Mouse (Mus musculus) c-Kit-negative CD71-positive TER-119-positive erythroid progenitor cells, embryonic 14.5 days (primary cell): Measurements from ENCODE around the gene Dph1.

Experiments
- DNase-seq: peaks from one replicate; pipeline ENCODE4 v3.0.0-alpha.2; 2013; ENCODE audit warnings: low read depth, low spot score

Gene Dph1

DNA sequence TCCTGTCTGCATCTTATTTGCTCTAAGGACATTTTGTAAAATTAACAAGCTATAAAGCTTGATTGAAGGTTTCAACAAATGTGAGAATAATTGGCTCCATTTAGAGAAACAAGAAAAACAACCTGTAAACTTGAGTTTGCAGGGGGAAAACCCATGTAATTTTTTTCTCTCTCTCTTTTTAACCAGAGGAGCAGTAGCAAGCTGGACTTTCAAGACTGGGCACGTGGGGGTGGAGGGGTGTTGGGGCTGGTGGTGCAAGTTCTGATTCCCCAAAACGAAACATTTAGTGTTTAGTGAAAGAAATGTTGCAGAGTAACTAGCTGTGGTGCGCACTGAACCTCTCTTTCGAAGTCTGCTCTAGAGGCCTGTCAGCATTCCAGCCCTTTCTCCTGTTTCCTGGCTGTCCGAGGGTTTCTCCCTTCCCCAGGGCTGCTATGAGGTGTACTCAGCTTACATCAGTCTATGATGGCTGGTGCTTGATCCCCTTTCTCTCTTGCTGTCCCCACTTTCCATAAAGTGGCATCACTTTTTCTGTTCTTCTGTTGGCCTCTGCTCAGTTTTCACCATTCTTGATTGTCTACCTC is 56.5 kb downstream of the Dph1 start:
- no peak for DNase-seq

DNA sequence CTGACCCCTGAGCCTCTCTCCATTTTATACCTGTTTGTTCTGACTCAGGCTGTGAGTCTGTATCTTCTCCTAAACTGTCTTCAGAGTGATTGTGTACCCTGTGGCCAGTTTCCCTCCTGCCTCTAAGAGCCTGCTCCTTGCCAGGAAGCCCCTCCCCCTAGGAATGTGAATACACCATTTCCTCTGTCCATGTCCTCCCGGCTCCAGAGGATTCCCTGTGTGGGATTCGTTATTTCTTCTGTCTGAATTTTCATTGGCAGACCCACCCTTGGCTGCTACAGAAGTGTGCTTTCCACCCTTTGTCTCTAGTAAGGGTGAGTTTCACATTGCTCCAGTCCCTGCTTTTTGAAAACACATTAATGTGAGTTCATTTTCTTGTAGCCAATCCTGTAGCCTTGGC is 57.1 kb downstream of the Dph1 start:
- DNase-seq, result no peak

DNA sequence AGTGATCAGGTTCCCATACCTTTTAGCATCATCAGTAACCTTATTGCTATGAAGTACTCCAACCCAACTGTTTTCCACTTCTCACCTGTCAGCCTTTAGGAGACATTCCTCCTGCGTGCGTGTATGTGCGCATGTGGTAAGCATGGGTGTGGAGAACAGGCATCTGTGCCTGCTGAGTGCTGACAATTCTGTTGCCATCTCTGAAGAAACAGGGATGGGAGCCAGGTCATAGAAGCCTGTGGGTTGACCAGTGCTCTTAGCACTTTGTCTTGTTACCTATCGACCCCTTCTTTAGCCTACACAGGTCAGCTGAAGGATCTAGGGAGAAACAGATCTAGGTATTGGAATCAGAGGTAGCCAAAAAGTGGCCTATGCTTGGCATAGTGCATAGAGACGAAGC is 57.6 kb downstream of the Dph1 start:
- DNase-seq, result no peak

DNA sequence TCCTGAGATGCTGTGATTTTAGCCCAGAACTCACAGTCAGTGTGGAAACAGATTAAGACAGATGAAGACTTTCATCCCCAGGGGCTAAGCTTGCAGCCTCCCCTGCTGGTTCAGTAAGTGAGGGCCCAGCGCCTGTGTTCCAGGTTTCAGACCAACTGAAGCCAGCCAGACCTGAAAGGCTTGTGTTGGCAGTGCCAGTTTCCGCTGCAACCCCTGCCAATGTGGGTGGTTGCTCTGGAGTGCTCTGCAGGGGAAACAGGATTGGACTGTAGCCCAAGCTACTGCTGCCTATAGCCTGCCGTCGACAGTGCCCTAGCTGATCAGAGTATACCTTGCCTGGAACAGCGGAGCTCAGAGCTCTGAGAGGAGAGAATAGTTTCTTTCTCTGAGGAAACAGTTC is 58.8 kb downstream of the Dph1 start:
- DNase-seq, result no peak

DNA sequence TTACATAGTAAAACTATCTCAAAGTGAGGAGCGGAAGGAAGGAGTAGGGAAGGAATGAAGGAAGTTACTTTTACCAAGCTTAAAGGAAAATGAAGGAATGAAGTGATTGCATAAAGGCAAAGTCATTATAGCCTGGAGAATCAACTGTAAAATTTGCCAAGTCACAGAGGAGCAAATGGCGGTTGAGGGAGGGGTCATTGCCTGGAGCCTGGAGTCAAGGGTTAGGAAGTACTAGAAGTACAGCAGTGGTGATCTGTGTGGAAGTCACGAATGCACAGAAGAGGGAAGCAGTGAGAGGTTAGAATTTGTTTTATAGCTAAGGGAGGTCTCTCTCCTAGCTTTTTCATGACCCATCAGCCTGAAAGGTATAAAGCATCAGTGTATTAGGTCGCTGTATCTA is 59.7 kb downstream of the Dph1 start:
- DNase-seq, result no peak

DNA sequence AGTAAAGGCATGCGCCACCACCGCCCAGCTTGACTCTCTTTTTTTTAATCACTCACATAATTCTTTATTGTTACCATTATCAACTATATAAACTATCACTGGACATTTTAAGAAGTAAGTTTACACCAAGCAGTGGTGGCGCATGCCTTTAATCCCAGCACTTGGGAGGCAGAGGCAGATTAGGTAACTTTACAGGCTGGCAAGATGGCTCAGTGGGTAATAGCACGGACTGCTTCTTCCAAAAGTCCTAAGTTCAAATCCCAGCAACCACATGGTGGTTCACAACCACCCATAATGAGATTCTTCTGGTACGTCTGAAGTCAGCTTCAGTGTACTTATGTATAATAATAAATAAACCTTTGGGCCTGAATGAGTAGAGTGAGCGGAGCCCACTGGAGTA is 61.6 kb downstream of the Dph1 start:
- DNase-seq, result no peak
